Mouse (Mus musculus) small intestine, adult 2 months (tissue): ENCODE data around the gene Sipa1l3. TPM values are rescaled to one million over a fixed set of nuclear protein-coding genes. Genes with fewer than 3 reads are reported as not detected.

Experiments used
- H3K27ac ChIP-seq: fragments of 200-500 bp; 2 replicates; pipeline ENCODE4 v1.5.1; 2012; ENCODE audit warnings: low read depth, low read length, control low read depth, inconsistent platforms; ENCODE audit not compliant: insufficient read depth
- H3K27me3 ChIP-seq: fragments of 200-500 bp; 2 replicates; pipeline ENCODE4 v1.6.1; 2012; ENCODE audit warnings: mild to moderate bottlenecking, moderate library complexity, low read length, inconsistent platforms; ENCODE audit not compliant: control insufficient read depth, insufficient read depth
- H3K36me3 ChIP-seq: fragments of 200-500 bp; 2 replicates; pipeline ENCODE4 v1.6.1; 2012; ENCODE audit warnings: mild to moderate bottlenecking, low read length, control low read depth, inconsistent platforms; ENCODE audit not compliant: control insufficient read depth, insufficient read depth
- H3K4me1 ChIP-seq: fragments of 200-500 bp; 2 replicates; pipeline ENCODE4 v1.6.1; 2012; ENCODE audit warnings: low read length, inconsistent platforms, mixed read lengths; ENCODE audit not compliant: control insufficient read depth, insufficient read depth, insufficient read length
- H3K4me3 ChIP-seq: fragments of 200-500 bp; 2 replicates; pipeline ENCODE4 v1.5.1; 2012; ENCODE audit warnings: low read depth, mild to moderate bottlenecking, control low read depth, inconsistent platforms, low read length, moderate library complexity
- CTCF ChIP-seq: fragments of 200-500 bp; IDR thresholded peaks from 2 replicates; pipeline ENCODE4 v1.5.1; 2012; ENCODE audit warnings: low read depth, mild to moderate bottlenecking, control low read depth, inconsistent platforms, low read length, moderate library complexity, mixed read lengths; ENCODE audit not compliant: insufficient replicate concordance, insufficient read length; ENCODE audit errors: extremely low read depth
- POLR2A ChIP-seq: fragments of 200-500 bp; IDR thresholded peaks from 2 replicates; pipeline ENCODE4 v1.6.1; 2012; ENCODE audit warnings: low read depth, mild to moderate bottlenecking, control low read depth, inconsistent platforms, low read length, moderate library complexity
- WGBS: fragments of 180-500 bp; shearing (Covaris S2); methylation state at CpG from one replicate; pipeline ENCODE4 v1.1.7; 2018; 5-methylcytosine and 5-hydroxymethylcytosine counted together
- polyA plus RNA-seq: library from polyadenylated mRNA; depleted of rRNA; stranded (reverse); fragments of >200 nt; gene quantifications from 2 replicates; pipeline ENCODE4 v1.2.3, GENCODE M21; 2012

The Sipa1l3 gene
- polyA plus RNA-seq, 1 experiment: 192 TPM

GRCm38 (mm10) chr7:29381466-29382040, 136.9 kb downstream of the Sipa1l3 start:
- 94% methylated on average over 7 of the region's 7 CpGs for WGBS
- Histone ChIP-seq H3K4me3 (no peak overlapping the region), H3K27me3 (no peaks in the 10 kb centered on the region), H3K4me1 (no peaks in the 10 kb centered on the region), H3K36me3 (peaks cover 69% of the 10 kb centered on the region), H3K27ac (no peak overlapping the region)
- TF ChIP-seq CTCF (no peak), POLR2A (no peak)

- Histone ChIP-seq H3K4me1 (no peaks in the 10 kb centered on the region), H3K4me3 (no peak overlapping the region), H3K36me3 (peaks cover 48% of the 10 kb centered on the region), H3K27ac (no peak overlapping the region), H3K27me3 (no peaks in the 10 kb centered on the region)
- WGBS: 89% methylated on average over 6 of the region's 6 CpGs
- no peak for TF ChIP-seq POLR2A
These were observed 144.4 kb downstream of the Sipa1l3 start for GRCm38 (mm10) chr7:29374054-29374453.

GRCm38 (mm10) chr7:29372123-29372522, 146.3 kb downstream of the Sipa1l3 start:
- H3K27ac ChIP-seq: no peak overlapping the region
- H3K4me3 ChIP-seq: no peak overlapping the region
- no peaks in the 10 kb centered on the region for H3K27me3 ChIP-seq
- no peaks in the 10 kb centered on the region for H3K4me1 ChIP-seq
- H3K36me3 ChIP-seq: peaks cover 37% of the 10 kb centered on the region
- 84% methylated on average over 5 of the region's 5 CpGs for WGBS
- TF ChIP-seq CTCF (no peak), POLR2A (no peak)

DNA sequence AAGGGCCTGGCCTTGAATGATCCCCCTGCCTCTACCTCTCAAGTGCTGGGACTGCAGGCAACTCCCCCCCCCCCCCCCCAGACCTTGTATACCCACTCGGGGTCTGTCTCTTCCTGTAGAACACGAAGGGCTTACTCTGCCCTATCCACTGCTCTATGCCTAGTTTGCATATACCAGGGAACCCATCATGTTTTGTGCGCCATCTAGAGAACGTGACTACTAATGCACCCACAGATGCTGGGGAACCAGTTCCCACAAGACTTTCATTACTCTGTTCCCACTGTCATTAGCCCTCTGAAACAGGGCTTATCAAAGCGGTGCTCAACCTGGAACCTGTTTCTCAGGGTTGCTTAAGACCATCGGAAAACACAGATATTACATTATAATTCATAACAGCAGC, 148.4 kb downstream of the Sipa1l3 start:
- TF ChIP-seq CTCF (no peak), POLR2A (no peak)
- Histone ChIP-seq H3K27ac (no peak overlapping the region), H3K27me3 (no peaks in the 10 kb centered on the region), H3K4me1 (no peaks in the 10 kb centered on the region), H3K4me3 (no peak overlapping the region), H3K36me3 (peaks cover 38% of the 10 kb centered on the region)
- WGBS: 59% methylated on average over 6 of the region's 6 CpGs

- 79% methylated on average over 5 of the region's 5 CpGs for WGBS
- Histone ChIP-seq H3K4me1 (no peaks in the 10 kb centered on the region), H3K36me3 (peaks cover 43% of the 10 kb centered on the region), H3K4me3 (no peak overlapping the region), H3K27me3 (no peaks in the 10 kb centered on the region), H3K27ac (no peak overlapping the region)
- TF ChIP-seq POLR2A: no peak
- TF ChIP-seq CTCF: no peak
These were observed 150.5 kb downstream of the Sipa1l3 start for GRCm38 (mm10) chr7:29368004-29368320.

DNA sequence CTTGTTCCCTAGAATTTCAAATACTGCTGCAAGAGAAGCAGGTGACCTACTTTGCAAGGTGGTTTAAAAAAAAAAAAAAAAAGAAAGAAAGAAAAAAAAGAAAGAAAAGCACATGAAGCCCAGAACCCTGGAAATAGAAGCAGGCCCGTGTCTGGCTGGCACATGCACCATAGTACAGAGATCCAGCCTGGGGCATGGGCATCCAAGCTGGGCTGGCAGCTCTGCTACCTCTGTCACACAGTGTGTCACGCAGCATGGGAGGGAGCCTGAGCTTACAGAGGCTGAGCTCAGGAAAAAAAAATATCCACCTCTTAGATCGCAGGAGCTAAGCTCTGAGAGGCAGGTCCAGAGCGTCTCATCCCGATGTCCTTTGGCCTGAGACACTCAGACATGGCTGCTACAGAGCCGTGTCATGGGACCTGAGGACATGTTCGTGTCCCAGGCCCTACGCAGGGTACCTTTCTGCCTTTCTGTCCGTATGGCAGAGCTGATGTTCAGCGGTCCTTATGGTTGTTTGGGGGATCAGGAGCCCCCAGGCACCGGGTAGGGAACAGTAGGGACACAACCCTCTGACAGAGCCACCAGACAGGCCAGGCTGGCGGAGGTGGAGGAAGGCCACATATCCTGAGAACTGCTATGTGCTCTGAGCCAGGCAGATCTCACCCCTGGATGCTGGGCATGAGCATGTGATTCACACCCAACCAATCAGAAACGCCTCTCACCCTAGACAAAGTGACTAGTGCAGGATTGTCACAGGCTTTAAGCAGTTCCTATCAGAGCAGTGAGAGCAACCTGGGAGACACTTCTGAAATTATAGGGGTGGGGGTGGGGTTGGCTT, 151.1 kb downstream of the Sipa1l3 start:
- no peak overlapping the region for H3K27ac ChIP-seq
- 91% methylated on average over 13 of the region's 13 CpGs for WGBS
- H3K27me3 ChIP-seq: no peaks in the 10 kb centered on the region
- peaks cover 46% of the 10 kb centered on the region for H3K36me3 ChIP-seq
- H3K4me1 ChIP-seq: no peaks in the 10 kb centered on the region
- no peak overlapping the region for H3K4me3 ChIP-seq
- TF ChIP-seq POLR2A: no peak
- no peak for TF ChIP-seq CTCF

GRCm38 (mm10) chr7:29364052-29364451, 154.4 kb downstream of the Sipa1l3 start:
- TF ChIP-seq CTCF (0 out of 2 replicates have a peak, but pooled peaks have one; percentile 21), POLR2A (no peak)
- Histone ChIP-seq H3K4me1 (no peaks in the 10 kb centered on the region), H3K27ac (no peak overlapping the region), H3K36me3 (peaks cover 56% of the 10 kb centered on the region), H3K27me3 (no peaks in the 10 kb centered on the region), H3K4me3 (no peak overlapping the region)
- WGBS: 47% methylated on average over 4 of the region's 4 CpGs
